Mouse (Mus musculus) liver, embryonic 13.5 days (tissue): ENCODE data around the gene Gigyf1. TPM values are rescaled to one million over a fixed set of nuclear protein-coding genes. Genes with fewer than 3 reads are reported as not detected.

Experiments used
- ATAC-seq: fragments of 200-750 bp; cut with Nextera tagmentation; 2 replicates; pipeline ENCODE4 v1.8.0; 2017; ENCODE audit warnings: low read depth, mild to moderate bottlenecking, moderate number of reproducible peaks, moderate library complexity
- DNase-seq: peaks from one replicate; pipeline ENCODE4 v3.0.0; 2022
- H3K27ac ChIP-seq: fragments of 300-500 bp; sonication (generic); 2 replicates; pipeline ENCODE4 v1.5.1; 2015; ENCODE audit warnings: moderate library complexity, mild to moderate bottlenecking, inconsistent platforms
- H3K27me3 ChIP-seq: fragments of 300-500 bp; sonication (generic); 2 replicates; pipeline ENCODE4 v1.6.1; 2015; ENCODE audit warnings: mild to moderate bottlenecking, inconsistent platforms
- H3K36me3 ChIP-seq: fragments of 300-500 bp; sonication (generic); 2 replicates; pipeline ENCODE4 v1.6.1; 2015; ENCODE audit warnings: mild to moderate bottlenecking, inconsistent platforms
- H3K4me1 ChIP-seq: fragments of 300-500 bp; sonication (generic); replicated peaks from 2 replicates; pipeline ENCODE4 v1.6.1; 2015; ENCODE audit warnings: inconsistent platforms
- H3K4me2 ChIP-seq: fragments of 300-500 bp; sonication (generic); 2 replicates; pipeline ENCODE4 v1.6.1; 2015; ENCODE audit warnings: inconsistent platforms, mild to moderate bottlenecking, moderate library complexity
- H3K4me3 ChIP-seq: fragments of 300-500 bp; sonication (generic); replicated peaks from 2 replicates; pipeline ENCODE4 v1.5.1; 2015; ENCODE audit warnings: mild to moderate bottlenecking, inconsistent platforms
- H3K9ac ChIP-seq: fragments of 300-500 bp; sonication (generic); 2 replicates; pipeline ENCODE4 v1.6.1; 2015; ENCODE audit warnings: mild to moderate bottlenecking, inconsistent platforms
- H3K9me3 ChIP-seq: fragments of 300-500 bp; sonication (generic); replicated peaks from 2 replicates; pipeline ENCODE4 v1.6.1; 2016; ENCODE audit warnings: inconsistent platforms
- WGBS: fragments of 180-500 bp; shearing (Covaris S2); methylation state at CpG from one replicate; pipeline ENCODE4 v1.1.7; 2015; ENCODE audit not compliant: insufficient replicate concordance; 5-methylcytosine and 5-hydroxymethylcytosine counted together
- polyA plus RNA-seq: library from polyadenylated mRNA; unstranded; fragments of >200 nt; fragmentation: Nextera tagmentation; extraction: Ambion mirVana; gene quantifications from 2 replicates; pipeline ENCODE4 v1.2.1, GENCODE M21; 2015

The Gigyf1 gene
- polyA plus RNA-seq, 1 experiment from 2014 or later, result 3.7 TPM

GRCm38 (mm10) chr5:137539291-137539801 lies 21.0 kb downstream of the Gigyf1 start:
- ATAC-seq, result no peak
- no peak overlapping the region for H3K4me3 ChIP-seq
- H3K9me3 ChIP-seq, result no peaks in the 10 kb centered on the region
- DNase-seq, result no peak
- 67% methylated on average over 7 of the region's 7 CpGs for WGBS
- 0 out of 2 replicates have a peak, but pooled peaks cover 4% of the 10 kb centered on the region for H3K4me1 ChIP-seq
- no peaks in the 10 kb centered on the region for H3K36me3 ChIP-seq
- peaks cover 9% of the 10 kb centered on the region; the same call in 1 of the 2 replicates for H3K27me3 ChIP-seq
- no peak overlapping the region for H3K9ac ChIP-seq
- H3K27ac ChIP-seq, result no peak overlapping the region
- no peak overlapping the region for H3K4me2 ChIP-seq

GRCm38 (mm10) chr5:137540991-137541390 lies 22.6 kb downstream of the Gigyf1 start:
- ATAC-seq, result no peak

GRCm38 (mm10) chr5:137541768-137542540 lies 23.6 kb downstream of the Gigyf1 start:
- Histone ChIP-seq H3K36me3 (no peaks in the 10 kb centered on the region), H3K4me1 (no peaks in the 10 kb centered on the region), H3K9me3 (no peaks in the 10 kb centered on the region), H3K9ac (no peak overlapping the region), H3K4me3 (no peak overlapping the region), H3K27me3 (peaks cover 13% of the 10 kb centered on the region; the same call in 1 of the 2 replicates), H3K27ac (no peak overlapping the region), H3K4me2 (no peak overlapping the region)
- 60% methylated on average over 5 of the region's 5 CpGs for WGBS
- no peak for ATAC-seq
- no peak for DNase-seq

More at GRCm38 (mm10) chr5:137540991-137541390, 22.6 kb downstream of the Gigyf1 start:
- no peak overlapping the region for H3K27ac ChIP-seq
- H3K4me3 ChIP-seq, result no peak overlapping the region
- H3K36me3 ChIP-seq, result no peaks in the 10 kb centered on the region
- 69% methylated on average over 6 of the region's 6 CpGs for WGBS
- peaks cover 13% of the 10 kb centered on the region; the same call in 1 of the 2 replicates for H3K27me3 ChIP-seq
- DNase-seq, result no peak
- no peaks in the 10 kb centered on the region for H3K4me1 ChIP-seq
- no peaks in the 10 kb centered on the region for H3K9me3 ChIP-seq
- H3K9ac ChIP-seq, result no peak overlapping the region
- H3K4me2 ChIP-seq, result no peak overlapping the region

GRCm38 (mm10) chr5:137544926-137545325 lies 26.6 kb downstream of the Gigyf1 start:
- H3K4me2 ChIP-seq, result no peak overlapping the region
- H3K4me1 ChIP-seq, result no peaks in the 10 kb centered on the region
- DNase-seq (no peak), ATAC-seq (no peak)
- H3K36me3 ChIP-seq, result no peaks in the 10 kb centered on the region
- WGBS, result 60% methylated on average over 6 of the region's 6 CpGs
- H3K4me3 ChIP-seq, result no peak overlapping the region
- 0 out of 2 replicates have a peak, but pooled peaks cover 4% of the 10 kb centered on the region for H3K27me3 ChIP-seq
- no peak overlapping the region for H3K9ac ChIP-seq
- no peak overlapping the region for H3K27ac ChIP-seq
- H3K9me3 ChIP-seq, result no peaks in the 10 kb centered on the region

GRCm38 (mm10) chr5:137545596-137545995 lies 27.2 kb downstream of the Gigyf1 start:
- no peaks in the 10 kb centered on the region for H3K4me1 ChIP-seq

GRCm38 (mm10) chr5:137549840-137550239 lies 31.5 kb downstream of the Gigyf1 start:
- Histone ChIP-seq H3K9me3 (no peaks in the 10 kb centered on the region), H3K4me3 (no peak overlapping the region), H3K9ac (no peak overlapping the region), H3K4me2 (no peak overlapping the region), H3K36me3 (no peaks in the 10 kb centered on the region), H3K27me3 (peaks cover 40% of the 10 kb centered on the region), H3K4me1 (peaks cover 9% of the 10 kb centered on the region), H3K27ac (no peak overlapping the region)
- no peak for DNase-seq
- 67% methylated on average over 2 of the region's 2 CpGs for WGBS
- ATAC-seq, result no peak

More at GRCm38 (mm10) chr5:137545596-137545995, 27.2 kb downstream of the Gigyf1 start:
- DNase-seq (no peak), ATAC-seq (no peak)
- no peaks in the 10 kb centered on the region for H3K36me3 ChIP-seq
- no peak overlapping the region for H3K4me3 ChIP-seq
- H3K27me3 ChIP-seq, result peaks cover 7% of the 10 kb centered on the region; the same call in 1 of the 2 replicates
- WGBS, result 54% methylated on average over 4 of the region's 4 CpGs
- H3K9me3 ChIP-seq, result no peaks in the 10 kb centered on the region
- no peak overlapping the region for H3K4me2 ChIP-seq
- no peak overlapping the region for H3K27ac ChIP-seq
- H3K9ac ChIP-seq, result no peak overlapping the region

- H3K27ac ChIP-seq, result no peak overlapping the region
- ATAC-seq, result no peak
- H3K9ac ChIP-seq, result no peak overlapping the region
- DNase-seq, result no peak
- 65% methylated on average over 5 of the region's 5 CpGs for WGBS
- H3K4me1 ChIP-seq, result peaks cover 9% of the 10 kb centered on the region
- 0 out of 2 replicates have a peak, but pooled peaks cover 4% of the 10 kb centered on the region for H3K9me3 ChIP-seq
- H3K4me3 ChIP-seq, result no peak overlapping the region
- H3K27me3 ChIP-seq, result peaks cover 43% of the 10 kb centered on the region
- no peaks in the 10 kb centered on the region for H3K36me3 ChIP-seq
- no peak overlapping the region for H3K4me2 ChIP-seq
These were observed 32.8 kb downstream of the Gigyf1 start for GRCm38 (mm10) chr5:137551119-137551518.

- Histone ChIP-seq H3K4me1 (peaks cover 9% of the 10 kb centered on the region), H3K36me3 (no peaks in the 10 kb centered on the region), H3K9ac (no peak overlapping the region), H3K4me2 (peak overlapping the region; percentile 31), H3K27ac (no peak overlapping the region), H3K9me3 (0 out of 2 replicates have a peak, but pooled peaks cover 4% of the 10 kb centered on the region), H3K4me3 (0 out of 2 replicates have a peak overlapping the region, but pooled peaks have one; percentile 21), H3K27me3 (peaks cover 43% of the 10 kb centered on the region)
- no peak for ATAC-seq
- no peak for DNase-seq
- 26% methylated on average over 6 of the region's 6 CpGs for WGBS
These were observed 34.7 kb downstream of the Gigyf1 start for GRCm38 (mm10) chr5:137553000-137553399.

- no peak within 1 kb of the TSS for H3K27ac ChIP-seq
- 1% methylated on average over 37 of the region's 37 CpGs for WGBS
These were observed 35.1 kb downstream of the Gigyf1 start, which contains the start of gene Actl6b for GRCm38 (mm10) chr5:137553411-137553837. Gene Actl6b, plus strand, starts transcription at chr5:137553517.

GRCm38 (mm10) chr5:137553898-137554297 lies 35.5 kb downstream of the Gigyf1 start:
- Histone ChIP-seq H3K9ac (no peak overlapping the region), H3K4me2 (peak overlapping the region; percentile 31; the same call in 1 of the 2 replicates), H3K4me3 (no peak overlapping the region), H3K4me1 (peaks cover 9% of the 10 kb centered on the region), H3K36me3 (no peaks in the 10 kb centered on the region), H3K9me3 (0 out of 2 replicates have a peak, but pooled peaks cover 4% of the 10 kb centered on the region), H3K27ac (no peak overlapping the region), H3K27me3 (peaks cover 49% of the 10 kb centered on the region)
- no peak for DNase-seq
- WGBS, result 38% methylated on average over 11 of the region's 11 CpGs
- peak; percentile 20; the same call in 1 of the 2 replicates for ATAC-seq

More at GRCm38 (mm10) chr5:137553411-137553837, 35.1 kb downstream of the Gigyf1 start, which contains the start of gene Actl6b:
- Histone ChIP-seq H3K4me2 (peak within 1 kb of the TSS; percentile 31), H3K9ac (no peak within 1 kb of the TSS), H3K4me3 (0 out of 2 replicates have a peak within 1 kb of the TSS, but pooled peaks have one; percentile 21), H3K9me3 (0 out of 2 replicates have a peak, but pooled peaks cover 4% of the 10 kb centered on the region), H3K27me3 (peaks cover 46% of the 10 kb centered on the region), H3K36me3 (no peaks in the 10 kb centered on the region), H3K4me1 (peaks cover 9% of the 10 kb centered on the region)
- ATAC-seq (peak; percentile 61), DNase-seq (peak; percentile 64)

GRCm38 (mm10) chr5:137561556-137561955 lies 43.2 kb downstream of the Gigyf1 start:
- Histone ChIP-seq H3K36me3 (no peaks in the 10 kb centered on the region), H3K9ac (no peak overlapping the region), H3K27ac (no peak overlapping the region), H3K9me3 (no peaks in the 10 kb centered on the region), H3K4me3 (no peak overlapping the region), H3K4me2 (no peak overlapping the region), H3K27me3 (peaks cover 40% of the 10 kb centered on the region), H3K4me1 (0 out of 2 replicates have a peak, but pooled peaks cover 3% of the 10 kb centered on the region)
- DNase-seq (no peak), ATAC-seq (no peak)
- WGBS, result 48% methylated on average over 6 of the region's 6 CpGs
